Mouse (Mus musculus): Measurements from ENCODE around the gene Olfr633. TPM values are rescaled to one million over a fixed set of nuclear protein-coding genes. Genes with fewer than 3 reads are reported as not detected.

Gene Olfr633
- polyA plus RNA-seq, 1 experiment from 2014 or later = 0.02 TPM

Other genes starting within 250 kb of the Olfr633 start
- not detected in 2 replicates for gene Olfr243, start 229.8 kb upstream of the Olfr633 start, polyA plus RNA-seq (2015; fragmentation: Nextera tagmentation; extraction: Ambion mirVana)
- gene Olfr628, start 214.1 kb upstream of the Olfr633 start, polyA plus RNA-seq (2015; fragmentation: Nextera tagmentation; extraction: Ambion mirVana) = not detected in 2 replicates
- gene Olfr629, start 199.5 kb upstream of the Olfr633 start, polyA plus RNA-seq (2015; fragmentation: Nextera tagmentation; extraction: Ambion mirVana) = 0.08 TPM in 1 of 2 replicates, not detected in the other
- gene Olfr630, start 187.1 kb upstream of the Olfr633 start, polyA plus RNA-seq (2015; fragmentation: Nextera tagmentation; extraction: Ambion mirVana) = not detected in 2 replicates
- gene Olfr69, start 172.8 kb upstream of the Olfr633 start, polyA plus RNA-seq (2015; fragmentation: Nextera tagmentation; extraction: Ambion mirVana) = not detected in 2 replicates
- not detected in 2 replicates for gene Olfr68, start 164.7 kb upstream of the Olfr633 start, polyA plus RNA-seq (2015; fragmentation: Nextera tagmentation; extraction: Ambion mirVana)
- gene Olfr67, start 152.6 kb upstream of the Olfr633 start, polyA plus RNA-seq (2015; fragmentation: Nextera tagmentation; extraction: Ambion mirVana) = not detected in 2 replicates
- 48,050 and 52,773 TPM in 2 replicates for gene Hbb-bt, start 130.4 kb upstream of the Olfr633 start, polyA plus RNA-seq (2015; fragmentation: Nextera tagmentation; extraction: Ambion mirVana)
- gene Hbb-bs, start 116.3 kb upstream of the Olfr633 start, polyA plus RNA-seq (2015; fragmentation: Nextera tagmentation; extraction: Ambion mirVana) = 116,188 and 122,775 TPM in 2 replicates
- gene Hbb-bh2, start 103.9 kb upstream of the Olfr633 start, polyA plus RNA-seq (2015; fragmentation: Nextera tagmentation; extraction: Ambion mirVana) = not detected in 2 replicates
- gene Hbb-bh1, start 101.3 kb upstream of the Olfr633 start, polyA plus RNA-seq (2015; fragmentation: Nextera tagmentation; extraction: Ambion mirVana) = 44.8 and 64.6 TPM in 2 replicates
- 304 and 542 TPM in 2 replicates for gene Hbb-y, start 91.2 kb upstream of the Olfr633 start, polyA plus RNA-seq (2015; fragmentation: Nextera tagmentation; extraction: Ambion mirVana)
- 0.13 TPM in 1 of 2 replicates, not detected in the other for gene Olfr66, start 58.2 kb upstream of the Olfr633 start, polyA plus RNA-seq (2015; fragmentation: Nextera tagmentation; extraction: Ambion mirVana)
- not detected in 2 replicates for gene Olfr64, start 50.0 kb upstream of the Olfr633 start, polyA plus RNA-seq (2015; fragmentation: Nextera tagmentation; extraction: Ambion mirVana)
- gene Olfr65, start 41.0 kb upstream of the Olfr633 start, polyA plus RNA-seq (2015; fragmentation: Nextera tagmentation; extraction: Ambion mirVana) = not detected in 2 replicates
- gene Olfr631, start 15.6 kb upstream of the Olfr633 start, polyA plus RNA-seq (2015; fragmentation: Nextera tagmentation; extraction: Ambion mirVana) = 0.20 and 0.48 TPM in 2 replicates
- gene Olfr632, start 10.1 kb upstream of the Olfr633 start, polyA plus RNA-seq (2015; fragmentation: Nextera tagmentation; extraction: Ambion mirVana) = 0.16 and 0.23 TPM in 2 replicates
- gene Olfr635, start 26.7 kb downstream of the Olfr633 start, polyA plus RNA-seq (2015; fragmentation: Nextera tagmentation; extraction: Ambion mirVana) = not detected in 2 replicates
- not detected in 2 replicates for gene Olfr638, start 54.3 kb downstream of the Olfr633 start, polyA plus RNA-seq (2015; fragmentation: Nextera tagmentation; extraction: Ambion mirVana)
- not detected in 2 replicates for gene Olfr639, start 72.9 kb downstream of the Olfr633 start, polyA plus RNA-seq (2015; fragmentation: Nextera tagmentation; extraction: Ambion mirVana)
- not detected in 2 replicates for gene Olfr640, start 81.1 kb downstream of the Olfr633 start, polyA plus RNA-seq (2015; fragmentation: Nextera tagmentation; extraction: Ambion mirVana)
- gene Olfr641, start 91.0 kb downstream of the Olfr633 start, polyA plus RNA-seq (2015; fragmentation: Nextera tagmentation; extraction: Ambion mirVana) = not detected in 2 replicates
- not detected in 2 replicates for gene Olfr642, start 108.2 kb downstream of the Olfr633 start, polyA plus RNA-seq (2015; fragmentation: Nextera tagmentation; extraction: Ambion mirVana)
- not detected in 2 replicates for gene 4930516K23Rik, start 117.0 kb downstream of the Olfr633 start, polyA plus RNA-seq (2015; fragmentation: Nextera tagmentation; extraction: Ambion mirVana)
- gene Olfr644, start 127.4 kb downstream of the Olfr633 start, polyA plus RNA-seq (2015; fragmentation: Nextera tagmentation; extraction: Ambion mirVana) = not detected in 2 replicates
- gene Olfr645, start 141.0 kb downstream of the Olfr633 start, polyA plus RNA-seq (2015; fragmentation: Nextera tagmentation; extraction: Ambion mirVana) = not detected in 2 replicates
- not detected in 2 replicates for gene Olfr646, start 160.4 kb downstream of the Olfr633 start, polyA plus RNA-seq (2015; fragmentation: Nextera tagmentation; extraction: Ambion mirVana)
- not detected in 2 replicates for gene Ubqln5, start 185.4 kb downstream of the Olfr633 start, polyA plus RNA-seq (2015; fragmentation: Nextera tagmentation; extraction: Ambion mirVana)
- not detected in 2 replicates for gene Olfr643, start 193.0 kb downstream of the Olfr633 start, polyA plus RNA-seq (2015; fragmentation: Nextera tagmentation; extraction: Ambion mirVana)
- gene Ubqln3, start 198.8 kb downstream of the Olfr633 start, polyA plus RNA-seq (2015; fragmentation: Nextera tagmentation; extraction: Ambion mirVana) = not detected in 2 replicates
- gene Ubqlnl, start 206.1 kb downstream of the Olfr633 start, polyA plus RNA-seq (2015; fragmentation: Nextera tagmentation; extraction: Ambion mirVana) = not detected in 2 replicates
- gene Olfm5, start 220.4 kb downstream of the Olfr633 start, polyA plus RNA-seq (2015; fragmentation: Nextera tagmentation; extraction: Ambion mirVana) = not detected in 2 replicates
- gene Olfr648, start 239.0 kb downstream of the Olfr633 start, polyA plus RNA-seq (2015; fragmentation: Nextera tagmentation; extraction: Ambion mirVana) = 0.06 and 0.08 TPM in 2 replicates

All from liver, embryonic 15.5 days (tissue).